Mouse (Mus musculus) ovary, postnatal 14 days (tissue): ENCODE results near the gene Asns.

Experiments used
- DNase-seq: peaks from one replicate; pipeline ENCODE4 v3.0.0; 2022; ENCODE audit warnings: low spot score

Asns gene

DNA sequence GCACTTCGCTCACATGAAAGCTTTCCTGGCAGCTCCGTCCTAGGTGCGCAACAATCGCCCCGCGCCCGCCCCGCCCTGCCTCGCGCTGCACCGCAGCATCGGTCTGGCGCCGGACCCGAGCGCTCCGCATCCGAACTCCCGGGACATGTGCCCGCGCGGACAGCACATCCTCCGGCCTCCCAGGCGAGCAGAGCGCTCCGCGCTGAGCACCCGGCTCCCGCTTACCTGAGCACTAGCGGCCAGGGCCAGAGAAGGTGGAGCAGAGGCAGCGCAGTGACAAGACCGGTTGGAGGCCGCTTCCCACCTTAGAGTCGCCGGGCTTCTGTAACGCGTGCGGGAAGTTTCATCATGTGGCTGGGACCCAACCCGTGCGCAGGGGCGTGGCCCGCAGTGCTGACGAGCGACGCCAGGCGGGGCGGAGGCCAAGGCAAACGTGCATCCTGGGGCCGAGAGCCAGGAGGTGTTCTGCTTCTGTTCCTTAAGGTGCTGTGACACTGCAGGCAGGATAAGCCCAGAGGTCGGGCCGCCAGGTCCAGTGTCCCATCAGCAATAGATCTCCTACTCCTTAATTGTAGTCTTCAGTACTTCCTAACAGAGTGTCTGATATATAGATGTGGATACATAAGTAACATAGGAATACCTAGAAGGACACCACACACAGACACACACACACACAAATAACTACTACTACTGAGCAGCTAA, at the start of gene Asns:
TSS of gene Asns (minus strand) at position 371 of the 702 bp plus-strand sequence.
- peak; percentile 55 for DNase-seq

GRCm38 (mm10) chr6:7741721-7742120, 48.7 kb upstream of the Asns start:
- no peak for DNase-seq

DNA sequence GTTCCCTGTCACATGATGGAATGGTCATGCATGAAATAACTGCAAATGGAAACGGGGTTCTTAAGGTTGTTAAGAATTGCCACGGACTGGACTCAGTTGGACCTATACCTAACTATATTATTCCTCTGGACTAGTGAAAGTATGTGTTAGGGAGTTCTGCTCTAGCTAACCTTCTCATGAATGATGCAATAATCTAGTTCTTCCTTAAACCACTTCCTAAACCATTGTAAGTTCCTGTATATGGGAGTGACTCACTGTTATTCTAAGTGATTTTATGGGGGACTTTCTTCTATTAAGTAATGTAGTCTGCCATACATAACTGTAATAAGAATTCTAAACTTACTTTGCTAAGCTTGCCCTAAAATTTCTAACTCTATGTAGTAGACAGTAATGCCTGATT, 44.8 kb upstream of the Asns start:
- DNase-seq = no peak

GRCm38 (mm10) chr6:7732754-7733708, 40.0 kb upstream of the Asns start:
- peak; percentile 84 for DNase-seq

DNA sequence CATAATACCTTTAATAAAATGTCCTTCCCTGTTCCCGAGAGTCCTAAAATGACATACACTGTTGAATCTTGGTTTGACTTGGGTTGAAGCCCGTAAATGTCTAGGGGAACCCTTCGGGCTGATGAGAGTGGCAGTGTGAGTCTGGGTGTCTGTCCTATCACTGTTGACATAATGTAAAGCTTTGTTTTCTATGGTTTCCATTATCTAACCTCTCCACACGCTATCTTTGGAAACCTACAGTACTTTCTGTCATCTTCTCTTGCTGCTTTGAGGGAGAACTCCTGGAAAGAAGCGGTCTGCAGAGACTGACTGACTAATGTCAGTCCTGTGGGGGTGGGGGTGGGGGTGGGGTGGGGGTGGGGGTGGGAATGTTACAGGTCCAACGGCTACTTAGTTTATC, 39.0 kb upstream of the Asns start:
- DNase-seq = no peak

- DNase-seq = no peak
Measured at GRCm38 (mm10) chr6:7729128-7729527, 36.1 kb upstream of the Asns start.

DNA sequence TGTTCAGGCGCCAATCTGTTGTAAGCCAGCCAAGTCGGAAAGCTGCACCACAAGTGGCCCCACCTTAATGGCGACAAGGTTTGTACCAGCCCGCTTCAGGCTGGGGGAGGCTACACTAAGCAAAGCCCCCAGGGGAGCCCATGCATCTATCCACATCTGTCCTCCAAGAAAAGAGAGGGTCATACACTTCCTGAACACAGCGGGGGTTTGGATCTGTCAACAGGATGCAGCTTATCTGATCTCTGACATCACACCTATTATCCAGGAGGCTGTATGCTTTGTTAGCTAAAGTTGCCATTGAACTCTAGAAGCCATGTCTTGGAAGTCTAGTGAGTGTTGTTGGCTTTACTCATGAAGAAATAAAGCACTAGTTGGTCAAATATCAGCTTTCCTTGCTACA, 35.2 kb upstream of the Asns start:
- no peak for DNase-seq

DNA sequence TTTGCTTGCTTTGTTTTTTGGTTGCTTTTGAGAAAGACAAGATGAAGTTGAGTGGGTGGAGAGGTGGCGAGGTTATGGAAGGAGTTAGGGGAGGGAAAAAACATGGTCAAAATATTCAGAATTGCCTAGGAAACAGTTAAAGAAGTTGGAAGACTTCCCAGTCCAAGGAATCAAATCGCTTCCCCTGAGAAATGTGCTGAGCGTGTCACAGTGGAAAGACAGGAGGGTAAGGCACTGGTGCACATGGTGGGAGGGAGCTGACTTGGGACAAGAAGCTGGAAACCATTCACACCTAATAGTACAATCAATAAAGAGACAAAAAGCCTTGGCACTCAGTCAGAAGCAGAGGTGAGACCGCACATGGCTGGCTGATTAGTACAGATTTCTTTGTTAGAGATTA, 23.2 kb upstream of the Asns start:
- no peak for DNase-seq

GRCm38 (mm10) chr6:7714230-7714629, 21.2 kb upstream of the Asns start:
- DNase-seq = no peak

DNA sequence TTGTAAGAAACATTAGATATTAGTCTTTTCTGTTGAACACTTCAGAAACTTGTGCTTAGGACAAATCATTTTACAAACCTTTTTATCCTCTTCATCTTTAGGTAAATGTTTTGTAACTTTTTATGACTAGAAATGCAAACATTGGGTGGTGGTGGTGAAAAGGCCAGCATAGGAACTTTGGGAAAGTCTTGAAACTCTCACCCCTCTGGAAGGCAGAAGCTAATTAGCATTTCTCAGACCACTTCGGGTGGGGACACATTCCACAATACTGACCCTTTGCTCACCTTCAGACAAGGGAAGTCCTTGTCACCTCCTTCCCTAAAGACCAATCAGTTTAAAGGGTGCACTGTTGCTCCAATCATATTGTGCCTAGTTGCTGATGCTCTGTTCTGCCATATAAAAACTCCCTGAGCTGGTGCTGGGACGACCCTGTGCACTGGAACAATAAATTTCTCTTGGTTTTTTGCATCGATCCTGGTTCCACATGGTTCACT, 18.8 kb upstream of the Asns start:
- no peak for DNase-seq

DNA sequence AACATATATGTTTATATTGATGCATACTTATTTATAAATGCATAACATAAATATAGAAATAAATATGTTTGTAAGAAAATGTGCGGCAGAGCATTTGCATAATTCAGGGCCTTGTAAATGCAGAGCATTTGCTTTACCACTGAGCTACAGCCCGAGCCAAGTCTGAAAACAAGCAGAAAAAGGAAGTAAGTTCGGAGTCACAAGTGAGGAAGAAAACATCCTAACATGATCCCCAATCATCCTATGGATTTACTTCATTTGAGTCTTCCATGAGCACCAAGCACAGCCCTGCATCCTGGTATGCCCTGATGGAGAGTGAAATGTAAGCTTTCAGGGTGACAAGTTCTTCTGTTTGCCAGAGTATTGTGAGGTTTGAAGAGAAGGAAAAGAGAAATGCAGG, 15.2 kb upstream of the Asns start:
- no peak for DNase-seq

GRCm38 (mm10) chr6:7706796-7707195, 13.7 kb upstream of the Asns start:
- DNase-seq = no peak

GRCm38 (mm10) chr6:7697999-7698699, 5.1 kb upstream of the Asns start:
- no peak for DNase-seq

DNA sequence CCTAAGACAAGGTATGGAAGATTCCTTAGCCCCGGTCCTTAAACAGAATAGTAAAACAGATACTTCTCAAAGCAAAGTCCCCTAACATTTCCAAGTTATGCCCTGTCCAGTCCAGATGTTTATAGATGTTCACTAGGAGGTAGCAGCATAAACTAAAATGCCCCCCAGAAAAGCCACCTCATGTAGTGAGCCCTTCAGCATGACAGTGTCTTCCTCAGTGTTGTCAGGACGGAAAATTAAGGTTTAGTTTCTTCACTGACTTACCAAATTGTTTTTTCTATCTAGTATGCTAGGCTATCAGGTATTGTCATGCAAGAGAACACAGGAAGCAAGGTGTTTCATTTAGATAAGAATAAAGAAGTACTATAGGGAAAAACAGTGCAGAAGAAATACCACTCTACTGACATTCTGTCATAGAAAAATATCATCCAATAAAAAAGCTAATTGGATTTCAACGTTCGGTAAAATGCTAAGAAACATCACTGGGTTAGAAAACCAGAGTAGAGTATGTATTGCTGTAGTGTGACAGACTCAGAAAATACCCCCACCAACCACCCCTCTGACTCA, 4.1 kb upstream of the Asns start:
- DNase-seq = no peak

- DNase-seq = no peak
Measured at GRCm38 (mm10) chr6:7696641-7697040, 3.6 kb upstream of the Asns start.

GRCm38 (mm10) chr6:7695901-7696300, 2.8 kb upstream of the Asns start:
- DNase-seq = no peak

DNA sequence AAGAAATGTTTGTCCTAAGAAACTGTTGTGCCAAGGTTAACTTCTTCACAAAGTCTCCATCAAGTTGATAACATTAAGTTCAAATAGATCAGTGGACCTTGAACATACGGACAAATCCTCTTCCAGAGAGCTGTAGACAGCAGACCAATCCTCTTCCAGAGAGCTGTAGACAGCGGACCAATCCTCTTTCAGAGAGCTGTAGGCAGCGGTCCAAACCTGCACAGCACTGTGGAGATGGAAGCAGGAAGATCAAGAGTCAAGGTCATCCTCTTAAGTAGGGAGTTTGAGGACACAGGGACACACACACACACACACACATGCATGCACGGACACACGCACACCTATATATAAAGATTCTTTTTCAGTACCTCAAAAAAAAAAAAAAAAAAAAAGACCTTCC, 612 bp upstream of the Asns start:
- DNase-seq = no peak

GRCm38 (mm10) chr6:7692451-7692850, 603 bp downstream of the Asns start:
- DNase-seq = no peak

DNA sequence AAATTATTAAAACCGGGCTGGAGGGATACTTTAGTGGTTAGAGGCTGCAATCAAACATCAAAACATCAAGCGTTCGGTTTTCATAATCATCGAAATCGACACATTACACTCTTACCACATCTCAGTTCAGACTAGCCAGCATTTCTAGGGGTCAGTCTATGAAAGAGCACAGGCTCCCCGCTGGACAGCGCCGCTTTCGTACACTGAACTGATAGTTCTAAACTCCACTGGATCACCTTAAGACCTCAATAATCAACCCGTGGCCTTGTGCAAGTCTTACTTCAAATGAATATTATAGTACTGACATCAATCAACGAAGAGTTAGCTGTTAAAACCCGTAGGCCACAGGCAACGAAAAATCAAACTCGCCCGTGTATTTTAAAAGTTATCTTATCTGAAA, 1.0 kb downstream of the Asns start:
- no peak for DNase-seq

GRCm38 (mm10) chr6:7690456-7690855, 2.6 kb downstream of the Asns start:
- no peak for DNase-seq

GRCm38 (mm10) chr6:7689180-7689579, 3.9 kb downstream of the Asns start:
- no peak for DNase-seq

GRCm38 (mm10) chr6:7686047-7686446, 7.0 kb downstream of the Asns start:
- DNase-seq = no peak
